Mouse (Mus musculus) forebrain, embryonic 11.5 days (tissue): ENCODE measurements around the gene Gja8. TPM values are rescaled to one million over a fixed set of nuclear protein-coding genes. Genes with fewer than 3 reads are reported as not detected.

Source experiments
- ATAC-seq: fragments of 200-750 bp; cut with Nextera tagmentation; replicated peaks from 2 replicates; pipeline ENCODE4 v1.8.0; 2017; ENCODE audit warnings: moderate TSS enrichment; ENCODE audit not compliant: low FRiP score
- DNase-seq: peaks from one replicate; pipeline ENCODE4 v3.0.0-alpha.2; 2017; ENCODE audit warnings: low spot score
- H3K27ac ChIP-seq: fragments of 300-500 bp; sonication (generic); 2 replicates; pipeline ENCODE4 v1.5.1; 2014; ENCODE audit warnings: low read depth, low read length
- H3K27me3 ChIP-seq: fragments of 300-500 bp; sonication (generic); 2 replicates; pipeline ENCODE4 v1.6.1; 2014; ENCODE audit warnings: mild to moderate bottlenecking, low read length, mixed read lengths; ENCODE audit not compliant: control insufficient read depth, insufficient read depth
- H3K36me3 ChIP-seq: fragments of 300-500 bp; sonication (generic); 2 replicates; pipeline ENCODE4 v1.6.1; 2014; ENCODE audit warnings: mild to moderate bottlenecking, low read length, moderate library complexity, mixed read lengths; ENCODE audit not compliant: control insufficient read depth, insufficient read depth
- H3K4me1 ChIP-seq: fragments of 300-500 bp; sonication (generic); replicated peaks from 2 replicates; pipeline ENCODE4 v1.6.1; 2014; ENCODE audit warnings: low read length, mixed read lengths; ENCODE audit not compliant: control insufficient read depth, insufficient read depth
- H3K4me2 ChIP-seq: fragments of 300-500 bp; sonication (generic); 2 replicates; pipeline ENCODE4 v1.6.1; 2014; ENCODE audit warnings: low read depth, mild to moderate bottlenecking, low read length, moderate library complexity, mixed read lengths; ENCODE audit not compliant: severe bottlenecking
- H3K4me3 ChIP-seq: fragments of 300-500 bp; sonication (generic); 2 replicates; pipeline ENCODE4 v1.5.1; 2014; ENCODE audit warnings: low read depth, low read length
- H3K9ac ChIP-seq: fragments of 300-500 bp; sonication (generic); 2 replicates; pipeline ENCODE4 v1.6.1; 2014; ENCODE audit warnings: low read length
- H3K9me3 ChIP-seq: fragments of 300-500 bp; sonication (generic); 2 replicates; pipeline ENCODE4 v1.6.1; 2016; ENCODE audit warnings: low read length, mixed read lengths; ENCODE audit not compliant: control insufficient read depth
- WGBS: fragments of 180-500 bp; shearing (Covaris S2); extraction: QIAGEN DNeasy Blood & Tissue Kit; methylation state at CpG from one replicate; pipeline ENCODE4 v1.1.7; 2014; 5-methylcytosine and 5-hydroxymethylcytosine counted together
- polyA plus RNA-seq: library from polyadenylated mRNA; unstranded; fragments of >200 nt; fragmentation: Nextera tagmentation; extraction: Ambion mirVana; gene quantifications from 2 replicates; pipeline ENCODE4 v1.2.1, GENCODE M21; 2014

Gja8 gene
- polyA plus RNA-seq = not detected in 2 replicates

DNA sequence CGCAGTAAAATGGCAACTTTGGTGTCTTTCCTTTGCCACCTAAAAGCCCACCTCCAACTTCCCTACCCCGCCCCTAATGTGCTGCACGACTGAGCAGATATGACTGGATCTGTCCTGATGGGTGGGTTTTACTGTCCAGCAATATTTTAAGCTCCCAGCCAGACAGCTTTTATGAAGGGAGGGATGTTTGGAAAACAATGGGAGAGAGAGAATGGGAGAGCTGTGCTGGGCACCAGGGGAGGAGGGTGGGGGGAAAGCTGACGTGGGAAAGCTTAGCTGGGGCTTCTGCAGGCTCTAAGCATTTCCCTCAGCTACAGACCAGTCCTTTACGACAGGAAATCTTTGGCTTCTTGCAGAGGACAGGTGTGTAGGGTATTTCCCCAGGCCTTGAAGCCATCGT, at the start of gene Gja8:
TSS of gene Gja8 (minus strand) at position 101 of the 400 bp plus-strand sequence.
- Histone ChIP-seq H3K36me3 (no peaks in the 10 kb centered on the region), H3K4me2 (no peak within 1 kb of the TSS), H3K4me1 (peaks cover 4% of the 10 kb centered on the region; the same call in 1 of the 2 replicates), H3K4me3 (no peak within 1 kb of the TSS), H3K27ac (no peak within 1 kb of the TSS), H3K9me3 (no peaks in the 10 kb centered on the region), H3K27me3 (no peaks in the 10 kb centered on the region), H3K9ac (no peak within 1 kb of the TSS)
- ATAC-seq = no peak
- WGBS = 72% methylated on average over 6 of the region's 6 CpGs
- DNase-seq = no peak

- Histone ChIP-seq H3K4me3 (no peak overlapping the region), H3K9me3 (no peaks in the 10 kb centered on the region), H3K4me2 (no peak overlapping the region), H3K9ac (no peak overlapping the region), H3K36me3 (no peaks in the 10 kb centered on the region), H3K4me1 (no peaks in the 10 kb centered on the region), H3K27me3 (no peaks in the 10 kb centered on the region), H3K27ac (no peak overlapping the region)
- 86% methylated on average over 7 of the region's 7 CpGs for WGBS
- ATAC-seq = no peak
- DNase-seq = no peak
Measured at GRCm38 (mm10) chr3:96974467-96974866, 48.6 kb upstream of the Gja8 start.

- no peaks in the 10 kb centered on the region for H3K4me1 ChIP-seq
- 71% methylated on average over 7 of the region's 7 CpGs for WGBS
- H3K4me2 ChIP-seq = no peak overlapping the region
- ATAC-seq = no peak
- H3K36me3 ChIP-seq = no peaks in the 10 kb centered on the region
- no peak overlapping the region for H3K27ac ChIP-seq
- no peak for DNase-seq
- H3K27me3 ChIP-seq = no peaks in the 10 kb centered on the region
- no peak overlapping the region for H3K9ac ChIP-seq
- no peak overlapping the region for H3K4me3 ChIP-seq
- H3K9me3 ChIP-seq = no peaks in the 10 kb centered on the region
Measured at GRCm38 (mm10) chr3:96970986-96971385, 45.2 kb upstream of the Gja8 start.

DNA sequence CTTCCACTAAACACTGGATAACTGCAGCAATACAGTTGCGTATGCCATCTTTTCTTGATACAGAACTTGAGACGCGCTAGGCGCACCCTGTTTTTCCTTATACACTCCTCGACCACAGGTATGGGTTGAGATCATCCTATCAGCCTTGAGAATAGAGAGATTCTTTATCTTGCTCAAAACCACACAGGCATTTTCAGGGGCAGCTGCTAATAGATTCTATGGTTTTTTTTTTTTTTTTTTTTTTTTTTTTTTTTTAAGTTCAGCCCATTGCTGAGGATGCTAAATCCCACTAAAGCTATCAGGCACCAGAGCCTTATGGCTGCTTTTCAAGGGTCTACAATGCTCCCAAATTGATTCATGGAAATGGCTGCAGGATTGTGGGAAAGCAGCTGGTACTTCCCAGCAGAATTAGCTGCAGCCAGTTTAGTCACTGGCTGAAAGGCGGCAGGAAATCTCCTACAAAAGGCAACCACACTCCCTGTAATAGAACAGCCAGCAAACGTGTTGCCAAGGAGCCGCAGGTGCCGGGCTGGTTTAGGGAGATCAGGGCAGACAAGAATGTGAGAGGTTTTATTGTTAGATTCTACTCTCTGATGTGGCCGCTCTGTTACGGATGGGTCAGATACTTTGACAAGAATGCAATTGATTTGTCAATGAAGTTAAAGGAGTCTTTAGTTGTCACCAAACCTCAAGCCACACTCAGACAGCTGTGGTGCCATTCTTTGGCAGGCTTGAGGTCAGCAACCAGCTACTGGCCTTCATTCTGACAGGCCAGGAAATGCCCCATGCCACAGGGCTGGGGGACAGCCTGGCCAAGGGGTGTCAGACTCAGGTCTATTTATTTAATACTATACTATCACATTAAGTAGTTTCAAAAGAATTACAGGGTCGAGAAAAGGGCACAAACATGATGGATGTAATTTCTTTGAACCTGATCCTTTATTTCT, 37.5 kb upstream of the Gja8 start:
- Histone ChIP-seq H3K4me2 (no peak overlapping the region), H3K4me1 (no peaks in the 10 kb centered on the region; the same call in 1 of the 2 replicates), H3K9me3 (no peaks in the 10 kb centered on the region), H3K9ac (no peak overlapping the region), H3K4me3 (no peak overlapping the region), H3K36me3 (no peaks in the 10 kb centered on the region), H3K27me3 (no peaks in the 10 kb centered on the region), H3K27ac (no peak overlapping the region)
- no peak for DNase-seq
- WGBS = 63% methylated on average over 12 of the region's 12 CpGs
- ATAC-seq = no peak

DNA sequence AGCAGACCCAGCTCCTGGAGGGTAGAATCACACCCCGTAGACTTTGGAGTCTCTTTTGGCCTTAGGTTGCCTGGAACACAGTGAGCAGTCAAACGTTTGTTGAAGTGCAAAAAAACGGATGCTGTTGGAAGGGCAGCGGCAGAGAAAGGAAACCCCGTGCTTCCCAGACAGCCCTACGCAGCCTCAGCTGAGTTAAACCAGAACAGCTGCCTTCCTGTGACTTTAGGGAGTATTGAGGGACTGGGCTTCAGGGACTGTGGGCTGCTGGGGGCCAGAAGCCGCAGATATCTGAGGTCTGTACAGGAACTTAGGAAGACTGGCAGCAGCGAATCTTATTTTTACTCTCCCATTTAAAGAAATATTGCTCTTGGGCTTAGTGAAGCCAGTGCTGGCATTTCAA, 34.8 kb upstream of the Gja8 start:
- H3K4me3 ChIP-seq = no peak overlapping the region
- DNase-seq (no peak), ATAC-seq (no peak)
- no peak overlapping the region for H3K9ac ChIP-seq
- 66% methylated on average over 8 of the region's 8 CpGs for WGBS
- no peaks in the 10 kb centered on the region for H3K9me3 ChIP-seq
- no peak overlapping the region for H3K27ac ChIP-seq
- H3K27me3 ChIP-seq = no peaks in the 10 kb centered on the region
- no peaks in the 10 kb centered on the region; the same call in 1 of the 2 replicates for H3K4me1 ChIP-seq
- no peak overlapping the region for H3K4me2 ChIP-seq
- H3K36me3 ChIP-seq = no peaks in the 10 kb centered on the region

- H3K27me3 ChIP-seq = no peaks in the 10 kb centered on the region
- H3K4me3 ChIP-seq = no peak overlapping the region
- H3K9ac ChIP-seq = no peak overlapping the region
- no peaks in the 10 kb centered on the region for H3K4me1 ChIP-seq
- H3K9me3 ChIP-seq = no peaks in the 10 kb centered on the region
- no peak overlapping the region for H3K4me2 ChIP-seq
- no peak overlapping the region for H3K27ac ChIP-seq
- 63% methylated on average over 14 of the region's 14 CpGs for WGBS
- no peaks in the 10 kb centered on the region for H3K36me3 ChIP-seq
- ATAC-seq = no peak
- no peak for DNase-seq
Measured at GRCm38 (mm10) chr3:96953489-96954233, 27.8 kb upstream of the Gja8 start.

- WGBS = 83% methylated on average over 2 of the region's 2 CpGs
- no peak overlapping the region for H3K4me3 ChIP-seq
- ATAC-seq = no peak
- H3K4me2 ChIP-seq = no peak overlapping the region
- H3K36me3 ChIP-seq = no peaks in the 10 kb centered on the region
- no peak overlapping the region for H3K27ac ChIP-seq
- H3K4me1 ChIP-seq = peaks cover 2% of the 10 kb centered on the region; the same call in 1 of the 2 replicates
- H3K9me3 ChIP-seq = no peaks in the 10 kb centered on the region
- DNase-seq = no peak
- H3K9ac ChIP-seq = no peak overlapping the region
- no peaks in the 10 kb centered on the region for H3K27me3 ChIP-seq
Measured at GRCm38 (mm10) chr3:96942706-96943105, 16.9 kb upstream of the Gja8 start.

DNA sequence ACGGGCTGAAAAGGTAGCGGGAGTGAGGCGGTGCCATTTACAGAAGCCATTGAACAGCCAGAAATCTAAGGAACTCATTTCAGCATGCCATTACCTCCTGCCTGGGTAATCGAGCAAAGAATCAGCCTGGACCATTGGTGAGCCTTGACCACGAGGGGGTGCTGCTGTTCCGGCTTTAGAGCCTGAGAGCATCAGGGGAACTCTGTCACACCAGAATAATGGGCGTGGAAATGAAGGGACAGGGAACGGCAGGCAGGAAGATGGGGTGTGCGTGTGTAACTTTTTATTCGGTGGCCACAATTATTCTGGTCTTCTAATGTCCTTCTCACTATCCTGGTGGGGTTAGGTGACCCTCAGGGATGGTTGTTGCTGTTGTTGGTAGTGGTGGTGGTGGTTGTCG, 12.9 kb upstream of the Gja8 start:
- peaks cover 5% of the 10 kb centered on the region; the same call in 1 of the 2 replicates for H3K4me1 ChIP-seq
- WGBS = 12% methylated on average over 11 of the region's 11 CpGs
- no peak overlapping the region for H3K9ac ChIP-seq
- no peaks in the 10 kb centered on the region for H3K36me3 ChIP-seq
- DNase-seq = peak; percentile 92
- peak overlapping the region; percentile 34; the same call in 1 of the 2 replicates for H3K4me2 ChIP-seq
- peak; percentile 74 for ATAC-seq
- peak overlapping the region; percentile 17; the same call in 1 of the 2 replicates for H3K4me3 ChIP-seq
- no peaks in the 10 kb centered on the region for H3K27me3 ChIP-seq
- H3K27ac ChIP-seq = no peak overlapping the region
- H3K9me3 ChIP-seq = no peaks in the 10 kb centered on the region
